Mouse (Mus musculus): ENCODE measurements around the gene Srprb. TPM values are rescaled to one million over a fixed set of nuclear protein-coding genes. Genes with fewer than 3 reads are reported as not detected.

The Srprb gene
- polyA plus RNA-seq, 1 experiment, result 14.3 TPM

DNA sequence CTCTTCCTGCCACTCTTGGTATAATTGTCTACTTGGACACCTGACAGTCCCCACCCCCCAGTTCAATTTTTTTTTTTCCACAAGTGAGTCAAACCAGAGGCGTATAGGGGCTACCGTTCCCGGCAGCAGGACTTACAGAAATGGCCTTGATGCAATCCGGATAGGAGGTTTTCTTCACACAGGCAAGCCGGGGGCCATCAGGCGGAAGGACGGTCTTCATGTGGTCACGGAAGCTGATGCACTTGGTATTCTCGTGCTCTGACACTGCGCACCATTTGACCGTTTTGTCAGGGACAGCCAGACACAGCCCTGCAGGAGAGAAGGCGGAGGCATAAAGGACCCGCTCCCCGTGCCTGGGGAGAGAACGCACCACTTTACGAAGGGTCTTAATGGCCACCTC lies 25.8 kb upstream of the Srprb start:
- no peak overlapping the region for H3K27ac ChIP-seq (replicated peaks; ENCODE audit: low read depth, low read length)
- H3K4me1 ChIP-seq (ENCODE audit: control insufficient read depth, insufficient read depth, insufficient read length, low read length), result no peaks in the 10 kb centered on the region
- no peak overlapping the region for H3K4me3 ChIP-seq (ENCODE audit: insufficient read depth, low read depth, low read length)

- Histone ChIP-seq H3K27ac (replicated peaks; ENCODE audit: low read depth, low read length) (no peak overlapping the region), H3K4me1 (ENCODE audit: control insufficient read depth, insufficient read depth, insufficient read length, low read length) (no peaks in the 10 kb centered on the region), H3K4me3 (ENCODE audit: insufficient read depth, low read depth, low read length) (no peak overlapping the region)
Measured at GRCm38 (mm10) chr9:103226806-103227205, 24.9 kb upstream of the Srprb start.

DNA sequence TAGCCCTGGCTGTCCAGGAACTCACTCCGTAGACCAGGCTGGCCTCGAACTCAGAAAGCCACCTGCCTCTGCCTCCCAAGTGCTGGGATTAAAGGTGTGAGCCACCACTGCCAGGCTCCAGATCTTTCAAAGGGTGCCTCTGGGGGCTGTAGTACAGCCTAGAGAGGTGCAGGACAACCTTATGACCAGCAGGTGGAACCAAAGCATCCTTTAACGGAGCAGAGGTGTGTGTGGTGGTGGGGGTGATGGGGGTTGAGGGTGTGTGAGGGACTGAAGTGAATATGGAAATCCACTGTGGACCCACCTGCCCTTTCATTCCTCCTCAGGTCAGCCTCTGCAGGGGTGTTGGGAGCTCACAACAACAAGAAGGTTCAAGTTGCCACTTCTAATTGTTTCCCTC lies 23.5 kb upstream of the Srprb start:
- Histone ChIP-seq H3K4me3 (ENCODE audit: insufficient read depth, low read depth, low read length) (no peak overlapping the region), H3K4me1 (ENCODE audit: control insufficient read depth, insufficient read depth, insufficient read length, low read length) (no peaks in the 10 kb centered on the region), H3K27ac (replicated peaks; ENCODE audit: low read depth, low read length) (no peak overlapping the region)

- H3K4me3 ChIP-seq (ENCODE audit: insufficient read depth, low read depth, low read length), result no peak overlapping the region
- H3K27ac ChIP-seq (replicated peaks; ENCODE audit: low read depth, low read length), result no peak overlapping the region
- no peaks in the 10 kb centered on the region for H3K4me1 ChIP-seq (ENCODE audit: control insufficient read depth, insufficient read depth, insufficient read length, low read length)
Measured at GRCm38 (mm10) chr9:103224721-103225120, 22.8 kb upstream of the Srprb start.

GRCm38 (mm10) chr9:103214281-103214680 lies 12.3 kb upstream of the Srprb start:
- H3K4me3 ChIP-seq (ENCODE audit: insufficient read depth, low read depth, low read length), result no peak overlapping the region
- no peak overlapping the region for H3K27ac ChIP-seq (replicated peaks; ENCODE audit: low read depth, low read length)
- H3K4me1 ChIP-seq (ENCODE audit: control insufficient read depth, insufficient read depth, insufficient read length, low read length), result no peaks in the 10 kb centered on the region

DNA sequence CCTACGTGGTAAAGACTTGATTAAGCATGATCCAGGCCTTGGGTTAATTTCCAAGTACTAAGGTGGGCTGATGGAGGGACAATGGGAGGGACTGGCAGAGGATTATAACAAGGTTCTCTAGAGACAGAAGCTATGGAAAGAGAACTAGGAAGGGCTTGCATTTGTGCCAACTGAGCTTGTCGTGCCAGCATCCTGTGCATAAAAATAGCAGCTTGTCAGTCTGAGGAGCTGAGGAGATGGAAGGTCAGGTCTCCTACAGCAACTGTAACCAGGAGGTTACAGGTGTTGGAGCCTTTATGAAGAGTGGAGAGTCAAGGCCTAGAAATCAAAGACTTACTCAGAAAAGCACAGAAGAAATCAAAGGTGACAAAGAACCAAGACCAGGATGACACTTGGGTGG lies 11.7 kb upstream of the Srprb start:
- Histone ChIP-seq H3K4me1 (ENCODE audit: control insufficient read depth, insufficient read depth, insufficient read length, low read length) (no peaks in the 10 kb centered on the region), H3K4me3 (ENCODE audit: insufficient read depth, low read depth, low read length) (no peak overlapping the region), H3K27ac (replicated peaks; ENCODE audit: low read depth, low read length) (no peak overlapping the region)

DNA sequence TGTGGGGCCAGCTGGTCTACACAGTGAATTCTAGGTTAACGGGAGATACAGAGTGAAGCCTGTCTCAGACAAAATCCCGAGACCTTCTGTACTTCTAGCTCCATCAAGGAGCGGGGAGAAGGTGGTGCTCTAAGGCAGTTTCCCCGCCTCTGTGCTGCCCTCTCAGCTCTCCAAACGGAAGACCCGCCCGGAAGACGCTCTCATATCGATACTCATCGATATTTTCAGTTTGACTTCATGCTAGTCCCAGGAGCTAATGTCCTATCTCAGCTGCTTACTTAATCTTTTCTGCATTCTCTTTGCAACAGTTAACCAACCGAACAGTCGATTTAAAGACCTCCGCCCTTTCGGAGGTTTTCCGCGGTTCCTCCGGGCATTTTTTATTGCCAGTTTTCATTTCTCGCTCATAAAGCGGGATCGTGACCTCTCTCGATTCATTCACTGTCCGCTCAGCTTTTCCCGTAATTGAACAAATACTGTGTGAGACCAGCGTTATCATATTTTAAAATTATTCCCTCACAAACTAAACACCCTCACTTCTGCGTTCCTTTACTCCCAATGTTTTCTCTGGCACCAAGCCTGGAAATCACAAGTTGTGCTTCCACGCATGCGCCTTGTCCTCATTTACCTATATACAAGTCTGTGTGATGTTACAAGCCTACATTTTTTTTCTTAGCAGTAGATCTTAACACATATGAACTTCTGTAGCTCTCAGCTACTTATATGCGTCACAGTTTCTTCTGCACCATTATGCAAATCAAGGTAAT lies 10.9 kb upstream of the Srprb start:
- peak overlapping the region; percentile 26 for H3K4me3 ChIP-seq (ENCODE audit: insufficient read depth, low read depth, low read length)
- no peak overlapping the region for H3K27ac ChIP-seq (replicated peaks; ENCODE audit: low read depth, low read length)
- H3K4me1 ChIP-seq (ENCODE audit: control insufficient read depth, insufficient read depth, insufficient read length, low read length), result no peaks in the 10 kb centered on the region

DNA sequence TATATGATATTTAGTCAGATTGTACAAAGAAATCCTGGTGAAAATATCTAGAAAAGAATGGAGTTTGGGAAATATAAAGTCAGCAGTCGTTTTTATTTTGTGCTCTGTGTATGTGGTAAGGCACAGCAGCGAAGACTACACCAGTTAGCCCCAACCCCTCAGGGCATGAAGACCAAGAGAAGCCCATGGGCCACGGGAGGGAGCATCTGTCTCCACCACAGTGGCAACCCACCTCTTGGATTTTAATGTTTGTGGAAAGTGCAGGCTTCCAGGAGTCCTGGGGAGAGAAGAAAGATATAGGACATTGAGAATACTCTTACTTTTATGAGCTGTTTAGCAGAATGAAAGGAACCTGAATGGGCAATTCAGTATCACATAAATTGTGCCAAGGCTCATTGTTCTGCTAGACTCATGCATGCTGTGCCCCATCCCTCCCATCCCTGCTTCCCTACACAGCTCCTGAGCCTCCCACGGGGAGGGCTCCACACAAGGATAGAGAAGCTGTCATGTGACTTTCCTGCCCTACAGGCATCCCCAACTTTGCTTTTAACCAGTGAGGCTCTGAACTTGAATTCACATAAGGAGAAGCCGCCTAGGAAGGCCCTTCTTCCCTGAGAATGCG lies 7.0 kb upstream of the Srprb start:
- no peak overlapping the region for H3K4me3 ChIP-seq (ENCODE audit: insufficient read depth, low read depth, low read length)
- no peak overlapping the region for H3K27ac ChIP-seq (replicated peaks; ENCODE audit: low read depth, low read length)
- no peaks in the 10 kb centered on the region for H3K4me1 ChIP-seq (ENCODE audit: control insufficient read depth, insufficient read depth, insufficient read length, low read length)

- no peaks in the 10 kb centered on the region for H3K4me1 ChIP-seq (ENCODE audit: control insufficient read depth, insufficient read depth, insufficient read length, low read length)
- H3K4me3 ChIP-seq (ENCODE audit: insufficient read depth, low read depth, low read length), result peak overlapping the region; percentile 45
- H3K27ac ChIP-seq (replicated peaks; ENCODE audit: low read depth, low read length), result no peak overlapping the region
Measured at GRCm38 (mm10) chr9:103207846-103208245, 5.9 kb upstream of the Srprb start.

- H3K4me1 ChIP-seq (ENCODE audit: control insufficient read depth, insufficient read depth, insufficient read length, low read length), result no peaks in the 10 kb centered on the region
- no peak overlapping the region for H3K27ac ChIP-seq (replicated peaks; ENCODE audit: low read depth, low read length)
- H3K4me3 ChIP-seq (ENCODE audit: insufficient read depth, low read depth, low read length), result no peak overlapping the region
Measured at GRCm38 (mm10) chr9:103205786-103206185, 3.8 kb upstream of the Srprb start.

DNA sequence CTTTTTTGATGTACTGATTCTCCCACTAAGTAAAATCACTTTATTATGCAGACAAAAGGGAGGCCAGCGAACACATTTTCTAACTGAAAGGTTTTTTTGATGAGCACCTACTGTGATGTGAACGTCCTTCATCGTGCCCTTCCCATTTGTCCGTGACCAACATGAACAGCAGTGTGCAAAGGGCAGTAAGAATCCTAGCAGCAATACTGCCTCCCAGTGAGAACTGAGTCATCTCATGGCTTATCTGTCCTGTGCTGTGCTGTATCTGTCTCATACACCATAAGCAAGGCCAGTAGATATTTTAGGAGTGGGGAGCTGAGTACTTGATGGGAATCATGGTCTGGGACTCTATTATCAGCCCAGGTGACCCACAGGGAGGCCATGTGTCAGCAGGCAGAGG lies 13.5 kb downstream of the Srprb start:
- no peak overlapping the region for H3K27ac ChIP-seq (replicated peaks; ENCODE audit: low read depth, low read length)
- H3K4me1 ChIP-seq (ENCODE audit: control insufficient read depth, insufficient read depth, insufficient read length, low read length), result peaks cover 2% of the 10 kb centered on the region; the same call in 1 of the 2 replicates
- H3K4me3 ChIP-seq (ENCODE audit: insufficient read depth, low read depth, low read length), result no peak overlapping the region

DNA sequence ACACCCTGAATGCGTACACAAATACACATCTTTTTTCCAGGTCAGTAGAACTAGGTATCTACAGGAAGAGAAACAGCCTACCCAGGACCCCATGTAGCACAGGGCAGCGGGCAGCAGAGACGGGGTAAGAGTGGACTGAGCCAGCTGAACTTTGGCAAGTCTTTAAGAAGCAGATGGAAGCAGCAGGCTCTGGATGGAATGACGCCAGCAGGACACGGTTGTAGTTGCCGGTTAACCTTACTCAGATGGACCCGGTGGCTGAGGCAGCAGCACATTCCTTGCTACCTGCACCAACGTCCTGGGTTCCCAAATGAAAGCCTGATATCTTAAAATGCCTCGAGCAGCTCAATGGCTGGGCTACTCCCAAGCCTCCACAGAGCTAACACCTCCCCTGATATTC lies 15.2 kb downstream of the Srprb start:
- H3K27ac ChIP-seq (replicated peaks; ENCODE audit: low read depth, low read length), result no peak overlapping the region
- H3K4me3 ChIP-seq (ENCODE audit: insufficient read depth, low read depth, low read length), result no peak overlapping the region
- peaks cover 2% of the 10 kb centered on the region; the same call in 1 of the 2 replicates for H3K4me1 ChIP-seq (ENCODE audit: control insufficient read depth, insufficient read depth, insufficient read length, low read length)

DNA sequence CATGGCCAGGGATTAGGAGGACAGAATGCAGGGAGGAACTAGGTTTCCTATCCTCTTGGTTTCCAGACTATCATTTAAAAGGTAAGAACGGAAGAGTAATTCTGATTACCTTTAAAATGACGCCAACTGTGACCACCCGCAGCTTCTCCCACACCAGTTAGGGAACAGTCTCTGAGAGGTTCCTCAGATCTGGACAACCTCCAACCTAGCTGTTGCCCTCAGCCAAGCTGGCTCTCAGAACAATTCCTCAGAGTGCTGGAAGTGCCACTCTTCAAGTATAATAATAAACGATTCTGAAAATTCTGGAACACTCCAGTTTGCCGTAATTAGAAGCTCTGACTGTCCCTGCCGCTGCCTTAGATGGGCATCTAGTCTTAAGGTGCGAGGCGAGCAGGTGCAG lies 16.0 kb downstream of the Srprb start:
- H3K4me3 ChIP-seq (ENCODE audit: insufficient read depth, low read depth, low read length), result no peak overlapping the region
- H3K4me1 ChIP-seq (ENCODE audit: control insufficient read depth, insufficient read depth, insufficient read length, low read length), result peaks cover 2% of the 10 kb centered on the region; the same call in 1 of the 2 replicates
- no peak overlapping the region for H3K27ac ChIP-seq (replicated peaks; ENCODE audit: low read depth, low read length)

- Histone ChIP-seq H3K4me3 (ENCODE audit: insufficient read depth, low read depth, low read length) (no peak overlapping the region), H3K27ac (replicated peaks; ENCODE audit: low read depth, low read length) (no peak overlapping the region), H3K4me1 (ENCODE audit: control insufficient read depth, insufficient read depth, insufficient read length, low read length) (peaks cover 2% of the 10 kb centered on the region; the same call in 1 of the 2 replicates)
Measured at GRCm38 (mm10) chr9:103184855-103185254, 17.1 kb downstream of the Srprb start.

DNA sequence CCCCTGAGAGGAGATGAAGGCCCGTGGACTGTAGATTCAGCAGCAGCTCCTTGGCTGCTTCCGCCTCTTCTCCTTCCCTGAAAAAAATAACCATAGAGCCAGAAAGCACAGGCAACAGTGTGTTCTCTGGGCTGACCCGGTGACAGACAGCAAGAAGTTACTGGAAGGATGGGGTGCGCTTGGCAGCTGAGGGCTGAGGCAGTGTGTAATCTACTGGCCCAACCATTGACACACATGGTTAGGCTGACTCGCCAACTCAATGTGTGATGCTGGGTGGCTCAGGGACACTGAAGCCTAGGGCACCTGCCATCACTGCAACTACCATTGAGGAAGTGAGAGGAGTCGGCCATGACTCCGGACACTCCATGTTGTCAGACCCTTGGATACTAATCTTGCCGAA lies 20.1 kb downstream of the Srprb start:
- Histone ChIP-seq H3K4me1 (ENCODE audit: control insufficient read depth, insufficient read depth, insufficient read length, low read length) (peaks cover 2% of the 10 kb centered on the region; the same call in 1 of the 2 replicates), H3K4me3 (ENCODE audit: insufficient read depth, low read depth, low read length) (no peak overlapping the region), H3K27ac (replicated peaks; ENCODE audit: low read depth, low read length) (no peak overlapping the region)
